Mouse (Mus musculus) G1E (cell line): ENCODE data around the gene Rps8.

Experiments used
- CTCF ChIP-seq: IDR thresholded peaks from 2 replicates; pipeline ENCODE4 v1.5.1; 2012; ENCODE audit warnings: low read depth, low read length, inconsistent platforms, mixed read lengths
- GATA1 ChIP-seq: IDR thresholded peaks from 2 replicates; pipeline ENCODE4 v1.6.1; 2012; ENCODE audit warnings: borderline replicate concordance, low read length, inconsistent platforms, mixed read lengths

DNA sequence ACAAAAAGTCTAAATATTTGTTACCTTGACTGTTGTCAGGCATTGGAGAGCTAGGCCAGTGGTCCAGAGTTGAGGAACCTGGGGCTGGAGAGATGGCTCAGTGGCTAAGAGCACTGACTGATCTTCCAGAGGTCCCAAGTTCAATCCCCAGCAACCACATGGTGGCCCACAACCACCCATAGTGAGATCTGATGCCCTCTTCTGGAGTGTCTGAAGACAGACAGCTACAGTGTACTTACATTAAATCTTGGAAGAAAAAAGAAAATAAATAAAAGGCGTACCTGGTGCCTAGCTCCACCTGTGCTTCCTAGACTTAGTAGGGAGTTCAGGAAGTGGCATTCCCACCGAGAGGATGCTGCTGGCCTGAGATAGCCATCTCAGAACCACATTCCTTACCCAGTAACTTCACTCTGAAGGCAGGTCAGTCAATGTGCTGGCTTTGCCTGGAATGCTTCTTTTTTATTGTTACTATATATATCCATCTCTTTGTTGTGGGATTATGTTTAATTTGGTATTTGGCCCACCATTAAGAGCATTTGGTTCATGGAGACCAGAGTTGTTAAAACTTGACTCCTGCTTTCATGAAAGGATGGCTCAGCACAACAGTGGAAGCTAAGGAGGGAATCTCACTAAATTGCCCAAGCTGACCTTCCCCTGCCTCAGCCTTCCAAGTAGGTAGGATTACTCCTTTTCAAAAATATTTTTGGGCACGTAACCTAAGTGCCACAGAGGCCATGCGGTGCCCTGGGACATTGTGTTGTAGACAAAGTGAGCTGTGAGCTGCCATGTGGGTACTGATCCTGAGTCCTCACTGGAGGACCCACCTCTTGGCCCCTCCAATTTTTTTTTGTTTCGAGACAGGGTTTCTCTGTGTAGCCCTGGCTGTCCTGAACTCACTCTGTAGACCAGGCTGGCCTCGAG, 6.5 kb downstream of the Rps8 start:
- TF ChIP-seq CTCF (no peak), GATA1 (no peak)
